Mouse (Mus musculus) heart, embryonic 16.5 days (tissue): ENCODE data around the gene Dennd1a. TPM values are rescaled to one million over a fixed set of nuclear protein-coding genes. Genes with fewer than 3 reads are reported as not detected.
"Not testable (repeated sequence)": the region's sequence is repeated elsewhere in the genome, so short reads cannot be mapped to it uniquely, and the experiment has no call there.

Experiments
- ATAC-seq: fragments of 200-750 bp; cut with Nextera tagmentation; replicated peaks from 2 replicates; pipeline ENCODE4 v1.8.0; 2017; ENCODE audit warnings: moderate number of reproducible peaks; ENCODE audit not compliant: insufficient read depth, low FRiP score; ENCODE audit errors: extremely low read depth
- H3K27ac ChIP-seq: fragments of 300-500 bp; sonication (generic); 2 replicates; pipeline ENCODE4 v1.5.1; 2014; ENCODE audit warnings: mild to moderate bottlenecking, low read length, control low read depth, moderate library complexity
- H3K27me3 ChIP-seq: fragments of 300-500 bp; sonication (generic); 2 replicates; pipeline ENCODE4 v1.6.1; 2014; ENCODE audit warnings: low read length, mixed read lengths; ENCODE audit not compliant: control insufficient read depth, insufficient read depth
- H3K36me3 ChIP-seq: fragments of 300-500 bp; sonication (generic); 2 replicates; pipeline ENCODE4 v1.6.1; 2014; ENCODE audit not compliant: control insufficient read depth, insufficient read depth
- H3K4me1 ChIP-seq: fragments of 300-500 bp; sonication (generic); 2 replicates; pipeline ENCODE4 v1.6.1; 2014; ENCODE audit warnings: low read length, mixed read lengths; ENCODE audit not compliant: control insufficient read depth, insufficient read depth
- H3K4me2 ChIP-seq: fragments of 300-500 bp; sonication (generic); 2 replicates; pipeline ENCODE4 v1.6.1; 2014; ENCODE audit warnings: low read depth, mild to moderate bottlenecking, control low read depth, low read length
- H3K4me3 ChIP-seq: fragments of 300-500 bp; sonication (generic); 2 replicates; pipeline ENCODE4 v1.5.1; 2014; ENCODE audit warnings: mild to moderate bottlenecking, control low read depth, low read length
- H3K9ac ChIP-seq: fragments of 300-500 bp; sonication (generic); 2 replicates; pipeline ENCODE4 v1.6.1; 2014; ENCODE audit warnings: low read length, control low read depth
- H3K9me3 ChIP-seq: fragments of 300-500 bp; sonication (generic); replicated peaks from 2 replicates; pipeline ENCODE4 v1.6.1; 2016; ENCODE audit warnings: low read length; ENCODE audit not compliant: control insufficient read depth
- WGBS: fragments of 180-500 bp; shearing (Covaris S2); extraction: QIAGEN DNeasy Blood & Tissue Kit; methylation state at CpG from one replicate; pipeline ENCODE4 v1.1.7; 2014; 5-methylcytosine and 5-hydroxymethylcytosine counted together
- polyA plus RNA-seq: library from polyadenylated mRNA; unstranded; fragments of >200 nt; fragmentation: Nextera tagmentation; extraction: Ambion mirVana; gene quantifications from 2 replicates; pipeline ENCODE4 v1.2.1, GENCODE M21; 2015

Gene Dennd1a
- polyA plus RNA-seq, 1 experiment from 2014 or later, result 12.7 TPM

- H3K27me3 ChIP-seq, result no peaks in the 10 kb centered on the region
- no peak overlapping the region for H3K4me2 ChIP-seq
- H3K4me1 ChIP-seq, result no peaks in the 10 kb centered on the region
- H3K4me3 ChIP-seq, result no peak overlapping the region
- H3K9me3 ChIP-seq, result no peaks in the 10 kb centered on the region
- H3K36me3 ChIP-seq, result no peaks in the 10 kb centered on the region
- no peak overlapping the region for H3K27ac ChIP-seq
- WGBS, result 49% methylated on average over 9 of the region's 9 CpGs
- no peak overlapping the region for H3K9ac ChIP-seq
- ATAC-seq, result no peak
Observed at GRCm38 (mm10) chr2:37945598-37946336, 341.4 kb downstream of the Dennd1a start.

GRCm38 (mm10) chr2:37942906-37943305 is 344.3 kb downstream of the Dennd1a start:
- H3K9ac ChIP-seq, result no peak overlapping the region
- no peaks in the 10 kb centered on the region for H3K4me1 ChIP-seq
- H3K4me2 ChIP-seq, result no peak overlapping the region
- H3K4me3 ChIP-seq, result no peak overlapping the region
- H3K36me3 ChIP-seq, result no peaks in the 10 kb centered on the region
- no peak for ATAC-seq
- WGBS, result 78% methylated on average over 2 of the region's 2 CpGs
- no peaks in the 10 kb centered on the region for H3K27me3 ChIP-seq
- no peak overlapping the region for H3K27ac ChIP-seq
- H3K9me3 ChIP-seq, result no peaks in the 10 kb centered on the region

- no peak overlapping the region for H3K27ac ChIP-seq
Observed at GRCm38 (mm10) chr2:37941741-37942140, 345.4 kb downstream of the Dennd1a start.

GRCm38 (mm10) chr2:37940845-37941361 is 346.3 kb downstream of the Dennd1a start:
- H3K9ac ChIP-seq, result no peak overlapping the region
- 83% methylated on average over 4 of the region's 4 CpGs for WGBS
- H3K9me3 ChIP-seq, result no peaks in the 10 kb centered on the region
- H3K36me3 ChIP-seq, result no peaks in the 10 kb centered on the region
- H3K27ac ChIP-seq, result no peak overlapping the region
- ATAC-seq, result no peak
- no peak overlapping the region for H3K4me2 ChIP-seq
- no peaks in the 10 kb centered on the region for H3K27me3 ChIP-seq
- H3K4me1 ChIP-seq, result no peaks in the 10 kb centered on the region
- H3K4me3 ChIP-seq, result no peak overlapping the region

More at GRCm38 (mm10) chr2:37941741-37942140, 345.4 kb downstream of the Dennd1a start:
- ATAC-seq, result no peak
- H3K4me1 ChIP-seq, result no peaks in the 10 kb centered on the region
- no peaks in the 10 kb centered on the region for H3K36me3 ChIP-seq
- H3K4me2 ChIP-seq, result no peak overlapping the region
- H3K9ac ChIP-seq, result no peak overlapping the region
- H3K27me3 ChIP-seq, result no peaks in the 10 kb centered on the region
- no peak overlapping the region for H3K4me3 ChIP-seq
- no peaks in the 10 kb centered on the region for H3K9me3 ChIP-seq

GRCm38 (mm10) chr2:37939997-37940396 is 347.2 kb downstream of the Dennd1a start:
- Histone ChIP-seq H3K36me3 (no peaks in the 10 kb centered on the region), H3K4me1 (no peaks in the 10 kb centered on the region), H3K27ac (no peak overlapping the region), H3K4me3 (no peak overlapping the region), H3K4me2 (no peak overlapping the region), H3K27me3 (no peaks in the 10 kb centered on the region), H3K9me3 (no peaks in the 10 kb centered on the region), H3K9ac (no peak overlapping the region)
- 77% methylated on average over 1 of the region's 1 CpGs for WGBS
- ATAC-seq, result no peak

GRCm38 (mm10) chr2:37936922-37937321 is 350.3 kb downstream of the Dennd1a start:
- not testable (repeated sequence) for H3K9me3 ChIP-seq

GRCm38 (mm10) chr2:37932240-37932639 is 354.9 kb downstream of the Dennd1a start:
- Histone ChIP-seq H3K27ac (no peak overlapping the region), H3K4me1 (no peaks in the 10 kb centered on the region), H3K9ac (no peak overlapping the region), H3K36me3 (no peaks in the 10 kb centered on the region), H3K4me3 (no peak overlapping the region), H3K27me3 (no peaks in the 10 kb centered on the region), H3K4me2 (no peak overlapping the region), H3K9me3 (no peaks in the 10 kb centered on the region)
- no peak for ATAC-seq
- 94% methylated on average over 1 of the region's 1 CpGs for WGBS

More at GRCm38 (mm10) chr2:37936922-37937321, 350.3 kb downstream of the Dennd1a start:
- H3K4me2 ChIP-seq, H3K4me1 ChIP-seq, H3K36me3 ChIP-seq, H3K4me3 ChIP-seq, H3K27ac ChIP-seq, ATAC-seq, H3K27me3 ChIP-seq, H3K9ac ChIP-seq: not testable (repeated sequence)
- WGBS, result 73% methylated on average over 4 of the region's 4 CpGs

- Histone ChIP-seq H3K4me1 (no peaks in the 10 kb centered on the region), H3K4me2 (no peak overlapping the region), H3K4me3 (no peak overlapping the region), H3K27ac (no peak overlapping the region), H3K9me3 (no peaks in the 10 kb centered on the region), H3K9ac (no peak overlapping the region), H3K36me3 (no peaks in the 10 kb centered on the region), H3K27me3 (no peaks in the 10 kb centered on the region)
- 66% methylated on average over 5 of the region's 5 CpGs for WGBS
- no peak for ATAC-seq
Observed at GRCm38 (mm10) chr2:37931018-37931930, 355.9 kb downstream of the Dennd1a start.

- no peak overlapping the region for H3K4me3 ChIP-seq
- no peak for ATAC-seq
- no peaks in the 10 kb centered on the region for H3K4me1 ChIP-seq
- H3K9ac ChIP-seq, result no peak overlapping the region
- no peaks in the 10 kb centered on the region for H3K27me3 ChIP-seq
- H3K27ac ChIP-seq, result no peak overlapping the region
- H3K36me3 ChIP-seq, result no peaks in the 10 kb centered on the region
- H3K9me3 ChIP-seq, result no peaks in the 10 kb centered on the region
- WGBS, result 68% methylated on average over 5 of the region's 5 CpGs
- no peak overlapping the region for H3K4me2 ChIP-seq
Observed at GRCm38 (mm10) chr2:37926133-37926503, 361.1 kb downstream of the Dennd1a start.
